Mouse (Mus musculus): Measurements from ENCODE around the gene Col24a1.

- TF ChIP-seq CTCF (IDR thresholded peaks at IDR 0.05; ENCODE audit: control insufficient read depth, insufficient read depth, low read length) (no peak), POLR2A (IDR thresholded peaks at IDR 0.05; ENCODE audit: borderline replicate concordance, control insufficient read depth, low read depth, low read length) (no peak)
These were observed 44.2 kb upstream of the Col24a1 start for GRCm38 (mm10) chr3:145248040-145248439.

All from bone marrow, adult 2 months (tissue).